Mouse (Mus musculus) stomach, embryonic 16.5 days (tissue): ENCODE data around the gene Ifitm7. TPM values are rescaled to one million over a fixed set of nuclear protein-coding genes. Genes with fewer than 3 reads are reported as not detected.
"Not testable (repeated sequence)": the region's sequence is repeated elsewhere in the genome, so short reads cannot be mapped to it uniquely, and the experiment has no call there.

ENCODE experiments used
- ATAC-seq: fragments of 200-750 bp; cut with Nextera tagmentation; 2 replicates; pipeline ENCODE4 v1.8.0; 2017; ENCODE audit warnings: moderate number of reproducible peaks, moderate TSS enrichment; ENCODE audit not compliant: insufficient read depth, low FRiP score
- H3K27ac ChIP-seq: fragments of 300-500 bp; sonication (generic); 2 replicates; pipeline ENCODE4 v1.5.1; 2014; ENCODE audit warnings: low read length
- H3K27me3 ChIP-seq: fragments of 300-500 bp; sonication (generic); 2 replicates; pipeline ENCODE4 v1.6.1; 2014; ENCODE audit warnings: low read length, control low read depth, mixed read lengths; ENCODE audit not compliant: control insufficient read depth, insufficient read depth
- H3K36me3 ChIP-seq: fragments of 300-500 bp; sonication (generic); 2 replicates; pipeline ENCODE4 v1.6.1; 2014; ENCODE audit warnings: low read length; ENCODE audit not compliant: control insufficient read depth, insufficient read depth
- H3K4me1 ChIP-seq: fragments of 300-500 bp; sonication (generic); 2 replicates; pipeline ENCODE4 v1.6.1; 2014; ENCODE audit warnings: low read length, control low read depth, mixed read lengths; ENCODE audit not compliant: control insufficient read depth, insufficient read depth
- H3K4me2 ChIP-seq: fragments of 300-500 bp; sonication (generic); 2 replicates; pipeline ENCODE4 v1.6.1; 2014; ENCODE audit warnings: low read depth, low read length, mixed read lengths
- H3K4me3 ChIP-seq: fragments of 300-500 bp; sonication (generic); replicated peaks from 2 replicates; pipeline ENCODE4 v1.5.1; 2014; ENCODE audit warnings: mild to moderate bottlenecking, low read length
- H3K9ac ChIP-seq: fragments of 300-500 bp; sonication (generic); 2 replicates; pipeline ENCODE4 v1.6.1; 2014; ENCODE audit warnings: low read length
- H3K9me3 ChIP-seq: fragments of 300-500 bp; sonication (generic); replicated peaks from 2 replicates; pipeline ENCODE4 v1.6.1; 2016; ENCODE audit warnings: low read length, control low read depth; ENCODE audit not compliant: control insufficient read depth
- WGBS: fragments of 180-500 bp; shearing (Covaris S2); extraction: QIAGEN DNeasy Blood & Tissue Kit; methylation state at CpG from one replicate; pipeline ENCODE4 v1.1.7; 2014; 5-methylcytosine and 5-hydroxymethylcytosine counted together
- polyA plus RNA-seq: library from polyadenylated mRNA; unstranded; fragments of >200 nt; fragmentation: Nextera tagmentation; extraction: Ambion mirVana; gene quantifications from 2 replicates; pipeline ENCODE4 v1.2.1, GENCODE M21; 2015

The Ifitm7 gene
- polyA plus RNA-seq, 1 experiment from 2014 or later, result 0.19 TPM

DNA sequence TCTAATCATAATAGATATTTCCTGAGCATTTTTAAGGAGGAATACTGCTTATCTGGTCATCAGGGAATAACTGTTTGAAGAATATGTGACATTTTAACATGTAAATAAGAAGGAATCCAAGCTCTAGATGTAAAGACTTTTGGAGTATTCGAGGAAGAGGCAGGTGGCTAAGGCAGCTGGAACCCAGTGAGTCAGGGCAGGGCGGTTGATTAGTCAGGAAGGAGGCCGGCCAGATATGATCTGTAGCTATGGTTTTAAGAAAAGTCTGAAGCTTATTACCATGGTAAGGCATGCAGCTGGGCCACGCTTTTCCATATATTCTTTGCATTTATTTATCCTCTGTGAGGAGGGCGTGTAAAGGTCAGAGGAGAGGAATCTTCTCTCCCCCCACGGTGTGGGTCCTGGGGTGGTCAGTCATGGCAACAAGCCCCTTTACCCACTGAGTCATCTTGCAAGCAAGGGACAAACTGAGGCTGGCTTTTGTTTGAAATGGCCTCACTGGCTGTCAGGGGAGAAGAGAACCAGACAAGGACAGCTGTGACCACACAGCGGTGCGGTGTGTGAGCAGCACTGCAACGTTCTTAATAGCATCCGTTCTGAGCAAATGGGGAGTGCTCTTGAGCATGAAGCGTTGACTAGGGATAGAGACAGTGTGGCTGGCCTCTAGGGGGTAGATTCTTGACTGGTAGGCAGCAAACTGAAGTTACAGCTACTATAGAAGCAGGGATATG is 6.0 kb upstream of the Ifitm7 start:
- Histone ChIP-seq H3K4me2 (no peak overlapping the region), H3K4me1 (no peaks in the 10 kb centered on the region), H3K27me3 (no peaks in the 10 kb centered on the region), H3K4me3 (no peak overlapping the region), H3K36me3 (no peaks in the 10 kb centered on the region), H3K27ac (no peak overlapping the region), H3K9me3 (no peaks in the 10 kb centered on the region), H3K9ac (no peak overlapping the region)
- ATAC-seq, result no peak
- 79% methylated on average over 11 of the region's 11 CpGs for WGBS

DNA sequence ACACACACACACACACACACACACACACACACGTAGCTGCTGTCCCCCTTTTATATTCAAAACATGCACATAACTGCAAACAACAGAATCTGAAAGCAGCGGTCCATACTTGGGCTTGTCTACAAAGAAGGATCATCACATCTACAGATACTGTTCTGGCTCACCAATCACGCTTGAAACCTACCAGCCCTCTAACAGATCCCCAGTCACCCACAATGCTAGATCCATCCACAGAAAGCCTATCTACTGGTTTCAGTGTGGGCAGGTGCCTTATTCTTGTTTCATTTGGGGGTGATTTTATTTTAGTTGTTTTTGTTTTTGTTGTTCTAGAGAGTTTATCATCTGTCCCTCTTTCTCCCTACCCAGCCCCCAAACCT is 503 bp downstream of the Ifitm7 start:
- ATAC-seq, result no peak
- H3K9me3 ChIP-seq, result no peaks in the 10 kb centered on the region
- no peak overlapping the region for H3K27ac ChIP-seq
- H3K4me3 ChIP-seq, result peak overlapping the region; percentile 38; the same call in 1 of the 2 replicates
- no peaks in the 10 kb centered on the region for H3K36me3 ChIP-seq
- no peak overlapping the region for H3K9ac ChIP-seq
- H3K4me2 ChIP-seq, result peak overlapping the region; percentile 76; the same call in 1 of the 2 replicates
- WGBS, result 65% methylated on average over 3 of the region's 3 CpGs
- H3K4me1 ChIP-seq, result no peaks in the 10 kb centered on the region; the same call in 1 of the 2 replicates
- H3K27me3 ChIP-seq, result no peaks in the 10 kb centered on the region

DNA sequence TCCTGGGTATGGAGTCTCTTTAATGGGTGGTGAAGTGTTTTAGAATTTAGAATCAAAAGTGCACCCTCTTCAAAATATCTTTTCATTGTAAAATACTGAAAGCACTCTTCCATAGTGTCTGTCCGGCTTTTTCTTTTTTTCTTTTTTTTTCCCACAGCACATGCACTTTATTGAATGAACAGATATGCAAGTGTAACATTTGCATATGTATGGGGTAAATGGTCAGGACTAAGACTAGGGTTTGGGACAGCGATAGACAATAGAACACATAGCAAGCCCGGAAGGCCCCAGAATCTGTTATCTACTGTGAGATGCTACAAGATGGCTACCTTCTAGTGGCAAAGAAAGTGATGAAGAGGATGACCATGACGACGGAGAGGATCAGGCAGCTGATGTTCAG is 3.5 kb downstream of the Ifitm7 start:
- H3K4me3 ChIP-seq, result no peak overlapping the region
- H3K4me2 ChIP-seq, result no peak overlapping the region
- no peaks in the 10 kb centered on the region for H3K9me3 ChIP-seq
- H3K27me3 ChIP-seq, result no peaks in the 10 kb centered on the region
- 90% methylated on average over 5 of the region's 5 CpGs for WGBS
- no peak overlapping the region for H3K27ac ChIP-seq
- no peak for ATAC-seq
- H3K9ac ChIP-seq, result no peak overlapping the region
- no peaks in the 10 kb centered on the region; the same call in 1 of the 2 replicates for H3K4me1 ChIP-seq
- H3K36me3 ChIP-seq, result no peaks in the 10 kb centered on the region

DNA sequence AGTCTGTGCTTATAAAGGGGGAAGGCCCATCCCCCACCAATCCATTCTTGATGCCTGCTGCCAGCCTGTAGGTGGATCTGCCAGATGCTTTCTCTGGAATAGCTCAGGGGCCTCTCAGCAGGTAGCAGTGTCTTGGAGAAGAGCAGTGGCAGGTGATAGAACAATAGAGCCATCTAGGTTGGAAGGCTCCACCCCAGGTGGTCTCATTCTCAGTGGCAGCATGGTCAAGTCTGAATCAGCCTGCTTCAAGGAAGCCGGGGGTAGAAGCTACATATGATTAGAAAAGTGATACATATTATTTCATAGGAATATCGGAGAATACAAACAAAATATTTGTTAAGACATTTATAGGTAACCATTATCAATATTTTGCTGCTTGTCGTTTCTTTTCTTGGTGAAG is 5.0 kb downstream of the Ifitm7 start:
- H3K9ac ChIP-seq, H3K9me3 ChIP-seq, H3K4me1 ChIP-seq, H3K4me2 ChIP-seq, ATAC-seq, H3K27me3 ChIP-seq, H3K36me3 ChIP-seq, H3K4me3 ChIP-seq, H3K27ac ChIP-seq: not testable (repeated sequence)
- WGBS, result 80% methylated on average over 3 of the region's 3 CpGs

DNA sequence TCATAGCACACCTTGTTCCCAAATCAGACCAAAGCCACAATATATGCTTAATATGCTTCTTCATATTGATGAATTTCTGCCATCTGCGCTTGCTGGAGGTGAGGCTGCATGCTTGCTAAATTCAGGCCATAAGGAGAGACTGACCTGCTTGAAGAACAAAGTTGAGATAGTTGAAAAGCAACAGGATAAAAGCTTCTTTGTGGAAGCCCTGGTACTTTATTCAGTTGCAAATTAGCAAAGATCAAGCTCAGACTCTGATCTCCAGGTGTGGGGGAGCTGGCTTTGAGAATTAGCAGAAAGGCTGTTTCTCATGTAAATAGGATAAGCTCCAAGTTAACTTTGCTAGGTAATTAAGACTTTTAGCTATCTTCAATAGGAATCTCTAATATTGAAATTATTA is 9.7 kb downstream of the Ifitm7 start:
- H3K4me1 ChIP-seq, H3K4me3 ChIP-seq, H3K9me3 ChIP-seq, ATAC-seq, H3K36me3 ChIP-seq, H3K4me2 ChIP-seq, H3K27ac ChIP-seq, H3K27me3 ChIP-seq, H3K9ac ChIP-seq: not testable (repeated sequence)
- 58% methylated on average over 1 of the region's 1 CpGs for WGBS

DNA sequence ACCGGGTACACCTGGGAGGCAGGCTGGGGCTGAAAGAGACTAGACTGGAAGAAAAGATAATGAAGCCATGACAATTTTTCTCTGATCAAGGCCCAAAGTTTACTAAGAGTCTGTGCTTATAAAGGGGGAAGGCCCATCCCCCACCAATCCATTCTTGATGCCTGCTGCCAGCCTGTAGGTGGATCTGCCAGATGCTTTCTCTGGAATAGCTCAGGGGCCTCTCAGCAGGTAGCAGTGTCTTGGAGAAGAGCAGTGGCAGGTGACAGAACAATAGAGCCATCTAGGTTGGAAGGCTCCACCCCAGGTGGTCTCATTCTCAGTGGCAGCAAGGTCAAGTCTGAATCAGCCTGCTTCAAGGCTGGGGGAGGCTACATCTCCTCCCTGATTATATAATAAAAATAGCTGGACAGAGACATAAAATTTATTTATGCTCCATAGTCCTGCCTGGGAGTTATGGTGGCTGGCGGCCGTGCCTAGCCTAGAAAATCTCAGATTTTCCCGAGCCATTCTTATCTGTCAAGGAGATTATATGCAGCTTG is 10.3 kb downstream of the Ifitm7 start:
- not testable (repeated sequence) for ATAC-seq, H3K27ac ChIP-seq, H3K9me3 ChIP-seq, H3K36me3 ChIP-seq, H3K4me2 ChIP-seq, H3K27me3 ChIP-seq, H3K4me1 ChIP-seq, H3K9ac ChIP-seq, H3K4me3 ChIP-seq
- WGBS, result 88% methylated on average over 4 of the region's 4 CpGs

DNA sequence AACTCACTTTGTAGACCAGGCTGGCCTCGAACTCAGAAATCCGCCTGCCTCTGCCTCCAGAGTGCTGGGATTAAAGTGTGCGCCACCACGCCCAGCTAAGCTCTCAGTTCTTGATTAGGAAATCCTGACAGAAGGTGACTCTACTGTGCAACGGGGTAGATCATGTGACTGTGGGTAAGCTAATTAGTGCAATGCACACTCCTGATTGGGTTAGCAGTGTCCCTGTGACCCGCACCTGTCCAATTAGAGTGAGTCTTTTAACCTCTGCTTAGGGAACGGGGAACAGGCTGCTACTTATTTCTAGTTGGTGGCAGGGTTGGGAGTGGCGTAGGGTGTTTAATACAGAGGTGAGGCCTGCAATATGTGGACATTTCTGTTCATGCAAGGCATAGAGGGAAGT is 14.6 kb downstream of the Ifitm7 start:
- no peak overlapping the region for H3K9ac ChIP-seq
- H3K4me3 ChIP-seq, result no peak overlapping the region
- H3K4me1 ChIP-seq, result no peaks in the 10 kb centered on the region
- no peak for ATAC-seq
- 86% methylated on average over 8 of the region's 8 CpGs for WGBS
- H3K27ac ChIP-seq, result no peak overlapping the region
- no peaks in the 10 kb centered on the region for H3K27me3 ChIP-seq
- H3K36me3 ChIP-seq, result no peaks in the 10 kb centered on the region
- H3K4me2 ChIP-seq, result no peak overlapping the region
- H3K9me3 ChIP-seq, result no peaks in the 10 kb centered on the region

DNA sequence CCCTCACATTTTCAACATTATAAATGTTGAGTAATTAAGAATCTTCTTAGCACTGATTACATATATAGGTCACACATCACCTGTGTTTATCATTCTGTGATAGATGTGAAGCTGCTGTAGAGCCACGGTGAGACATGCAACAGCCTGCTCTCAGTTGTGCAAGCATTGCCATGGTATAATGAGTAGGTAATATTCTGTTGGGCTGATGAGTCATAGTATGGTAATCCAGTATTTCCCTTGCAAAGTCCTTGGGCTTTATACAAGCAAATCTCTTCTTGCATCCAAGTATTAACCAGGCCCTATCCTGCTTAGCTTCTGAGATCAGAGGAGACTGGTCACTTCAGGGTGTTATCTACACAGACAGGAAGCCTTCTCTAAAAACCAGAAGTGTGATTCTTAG is 17.6 kb downstream of the Ifitm7 start:
- H3K4me2 ChIP-seq, result no peak overlapping the region
- no peaks in the 10 kb centered on the region for H3K36me3 ChIP-seq
- 40% methylated on average over 1 of the region's 1 CpGs for WGBS
- H3K4me1 ChIP-seq, result no peaks in the 10 kb centered on the region
- no peak overlapping the region for H3K4me3 ChIP-seq
- no peaks in the 10 kb centered on the region for H3K27me3 ChIP-seq
- no peaks in the 10 kb centered on the region for H3K9me3 ChIP-seq
- no peak overlapping the region for H3K9ac ChIP-seq
- no peak for ATAC-seq
- H3K27ac ChIP-seq, result no peak overlapping the region

DNA sequence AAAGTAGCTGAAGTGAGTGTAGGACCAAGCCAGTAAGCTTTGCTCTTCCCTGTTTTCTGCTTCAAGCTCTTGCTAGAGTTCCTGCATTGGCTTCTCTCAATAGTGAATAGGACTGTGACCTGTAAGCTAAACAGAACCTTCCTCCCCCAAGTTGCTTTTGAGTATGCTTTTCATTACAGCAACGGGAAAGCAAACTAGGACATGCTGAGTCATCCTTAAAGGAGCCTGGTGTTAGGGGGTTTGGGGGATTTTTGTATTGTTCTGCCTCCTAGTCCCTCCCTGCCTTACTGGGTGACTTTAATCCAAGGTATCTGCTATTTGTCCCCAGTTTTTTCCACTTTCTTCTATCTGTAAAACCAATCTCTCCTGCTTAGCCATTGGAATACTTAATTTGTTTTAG is 24.6 kb downstream of the Ifitm7 start:
- no peak overlapping the region for H3K4me2 ChIP-seq
- no peaks in the 10 kb centered on the region for H3K27me3 ChIP-seq
- no peaks in the 10 kb centered on the region for H3K9me3 ChIP-seq
- H3K36me3 ChIP-seq, result no peaks in the 10 kb centered on the region
- H3K4me1 ChIP-seq, result no peaks in the 10 kb centered on the region
- no peak for ATAC-seq
- H3K27ac ChIP-seq, result no peak overlapping the region
- H3K4me3 ChIP-seq, result no peak overlapping the region
- 21% methylated on average over 1 of the region's 1 CpGs for WGBS
- no peak overlapping the region for H3K9ac ChIP-seq
